Mouse (Mus musculus) limb, embryonic 14.5 days (tissue): ENCODE measurements at regions not wholly inside any gene's neighbourhood (a gene's known extent, or its start where the extent isn't known, plus 50 kb on each side); places are given as distances from the start of the nearest gene placed in this dataset.

Source experiments
- ATAC-seq: fragments of 200-750 bp; cut with Nextera tagmentation; 2 replicates; pipeline ENCODE4 v1.8.0; 2017; ENCODE audit warnings: low read depth, moderate number of reproducible peaks, moderate TSS enrichment; ENCODE audit not compliant: low FRiP score
- DNase-seq: peaks from one replicate; pipeline ENCODE4 v3.0.0-alpha.2; 2015; ENCODE audit warnings: low spot score
- H3K27ac ChIP-seq: fragments of 300-500 bp; sonication (generic); replicated peaks from 2 replicates; pipeline ENCODE4 v1.5.1; 2014; ENCODE audit warnings: low read depth, mild to moderate bottlenecking, low read length, moderate library complexity, mixed read lengths
- H3K27me3 ChIP-seq: fragments of 300-500 bp; sonication (generic); 2 replicates; pipeline ENCODE4 v1.6.1; 2014; ENCODE audit warnings: low read length, mixed read lengths; ENCODE audit not compliant: control insufficient read depth, insufficient read depth
- H3K36me3 ChIP-seq: fragments of 300-500 bp; sonication (generic); 2 replicates; pipeline ENCODE4 v1.6.1; 2014; ENCODE audit warnings: mild to moderate bottlenecking, low read length, moderate library complexity, mixed read lengths; ENCODE audit not compliant: control insufficient read depth, insufficient read depth
- H3K4me1 ChIP-seq: fragments of 300-500 bp; sonication (generic); 2 replicates; pipeline ENCODE4 v1.6.1; 2014; ENCODE audit warnings: antibody characterized with exemption, low read length, mixed read lengths; ENCODE audit not compliant: control insufficient read depth, insufficient read depth
- H3K4me2 ChIP-seq: fragments of 300-500 bp; sonication (generic); replicated peaks from 2 replicates; pipeline ENCODE4 v1.6.1; 2014; ENCODE audit warnings: low read depth, mild to moderate bottlenecking, low read length, moderate library complexity; ENCODE audit not compliant: severe bottlenecking
- H3K4me3 ChIP-seq: fragments of 300-500 bp; sonication (generic); replicated peaks from 2 replicates; pipeline ENCODE4 v1.5.1; 2014; ENCODE audit warnings: low read length
- H3K9ac ChIP-seq: fragments of 300-500 bp; sonication (generic); 2 replicates; pipeline ENCODE4 v1.6.1; 2014; ENCODE audit warnings: mild to moderate bottlenecking, low read depth, low read length, moderate library complexity; ENCODE audit not compliant: severe bottlenecking
- H3K9me3 ChIP-seq: fragments of 300-500 bp; sonication (generic); 2 replicates; pipeline ENCODE4 v1.6.1; 2016; ENCODE audit warnings: low read length; ENCODE audit not compliant: control insufficient read depth
- POLR2A ChIP-seq: fragments of 200-500 bp; IDR thresholded peaks from 2 replicates; pipeline ENCODE4 v1.8.0; 2012; ENCODE audit warnings: inconsistent platforms, mild to moderate bottlenecking, moderate library complexity, borderline replicate concordance; ENCODE audit not compliant: insufficient read depth, insufficient read length; ENCODE audit errors: extremely low read depth
- WGBS: fragments of 180-500 bp; shearing (Covaris S2); extraction: QIAGEN DNeasy Blood & Tissue Kit; methylation state at CpG from one replicate; pipeline ENCODE4 v1.1.7; 2014; 5-methylcytosine and 5-hydroxymethylcytosine counted together

GRCm38 (mm10) chr13:25957451-25958152 lies 687.3 kb upstream of the Nrsn1 start:
- 69% methylated on average over 4 of the region's 4 CpGs for WGBS
- no peaks in the 10 kb centered on the region for H3K36me3 ChIP-seq
- no peak for TF ChIP-seq POLR2A
- no peak for ATAC-seq
- no peak overlapping the region for H3K27ac ChIP-seq
- no peak overlapping the region for H3K4me3 ChIP-seq
- H3K27me3 ChIP-seq: no peaks in the 10 kb centered on the region
- no peaks in the 10 kb centered on the region for H3K9me3 ChIP-seq
- no peak for DNase-seq
- no peaks in the 10 kb centered on the region for H3K4me1 ChIP-seq
- H3K9ac ChIP-seq: no peak overlapping the region
- H3K4me2 ChIP-seq: no peak overlapping the region

- no peaks in the 10 kb centered on the region for H3K27me3 ChIP-seq
- no peak overlapping the region for H3K4me3 ChIP-seq
- peaks cover 10% of the 10 kb centered on the region for H3K4me1 ChIP-seq
- H3K27ac ChIP-seq: no peak overlapping the region
- no peak overlapping the region for H3K9ac ChIP-seq
- H3K4me2 ChIP-seq: no peak overlapping the region
- H3K36me3 ChIP-seq: no peaks in the 10 kb centered on the region
- no peak for TF ChIP-seq POLR2A
- no peak for DNase-seq
- ATAC-seq: no peak
- 85% methylated on average over 1 of the region's 1 CpGs for WGBS
- no peaks in the 10 kb centered on the region for H3K9me3 ChIP-seq
These were observed 667.3 kb upstream of the Nrsn1 start for GRCm38 (mm10) chr13:25937631-25938030.

- Histone ChIP-seq H3K4me1 (peaks cover 11% of the 10 kb centered on the region), H3K9me3 (no peaks in the 10 kb centered on the region), H3K27ac (peak overlapping the region; percentile 53), H3K9ac (no peak overlapping the region), H3K4me3 (no peak overlapping the region), H3K36me3 (no peaks in the 10 kb centered on the region), H3K4me2 (no peak overlapping the region), H3K27me3 (no peaks in the 10 kb centered on the region)
- 42% methylated on average over 3 of the region's 3 CpGs for WGBS
- no peak for TF ChIP-seq POLR2A
- ATAC-seq: no peak
- no peak for DNase-seq
These were observed 663.5 kb upstream of the Nrsn1 start for GRCm38 (mm10) chr13:25933783-25934182.

GRCm38 (mm10) chr13:25933246-25933645 lies 662.9 kb upstream of the Nrsn1 start:
- no peaks in the 10 kb centered on the region for H3K9me3 ChIP-seq

GRCm38 (mm10) chr13:25932810-25933209 lies 662.5 kb upstream of the Nrsn1 start:
- ATAC-seq (peak; percentile 78; the same call in 1 of the 2 replicates), DNase-seq (peak; percentile 86)
- Histone ChIP-seq H3K4me3 (no peak overlapping the region), H3K9me3 (no peaks in the 10 kb centered on the region), H3K4me2 (no peak overlapping the region), H3K27me3 (no peaks in the 10 kb centered on the region), H3K36me3 (no peaks in the 10 kb centered on the region), H3K9ac (no peak overlapping the region), H3K4me1 (peaks cover 11% of the 10 kb centered on the region), H3K27ac (no peak overlapping the region)
- 5% methylated on average over 1 of the region's 1 CpGs for WGBS
- no peak for TF ChIP-seq POLR2A

More at GRCm38 (mm10) chr13:25933246-25933645, 662.9 kb upstream of the Nrsn1 start:
- H3K4me3 ChIP-seq: no peak overlapping the region
- TF ChIP-seq POLR2A: no peak
- H3K36me3 ChIP-seq: no peaks in the 10 kb centered on the region
- H3K27me3 ChIP-seq: no peaks in the 10 kb centered on the region
- ATAC-seq: no peak
- H3K4me2 ChIP-seq: no peak overlapping the region
- 26% methylated on average over 3 of the region's 3 CpGs for WGBS
- peaks cover 11% of the 10 kb centered on the region for H3K4me1 ChIP-seq
- H3K27ac ChIP-seq: peak overlapping the region; percentile 53
- H3K9ac ChIP-seq: no peak overlapping the region
- peak; percentile 16 for DNase-seq

GRCm38 (mm10) chr13:25932365-25932764 lies 662.1 kb upstream of the Nrsn1 start:
- no peak overlapping the region for H3K9ac ChIP-seq
- no peak overlapping the region for H3K27ac ChIP-seq
- H3K4me1 ChIP-seq: peaks cover 11% of the 10 kb centered on the region
- H3K4me3 ChIP-seq: no peak overlapping the region
- H3K27me3 ChIP-seq: no peaks in the 10 kb centered on the region
- no peak for DNase-seq
- H3K4me2 ChIP-seq: no peak overlapping the region
- no peak for ATAC-seq
- no peaks in the 10 kb centered on the region for H3K36me3 ChIP-seq
- no peaks in the 10 kb centered on the region for H3K9me3 ChIP-seq
- TF ChIP-seq POLR2A: no peak
- 38% methylated on average over 2 of the region's 2 CpGs for WGBS
